Mouse (Mus musculus): ENCODE results near the gene Vmn2r121. TPM values are rescaled to one million over a fixed set of nuclear protein-coding genes. Genes with fewer than 3 reads are reported as not detected.

The Vmn2r121 gene
- polyA plus RNA-seq (2015; fragmentation: Nextera tagmentation; extraction: Ambion mirVana), result not detected in 2 replicates

- no peak within 1 kb of the TSS for H3K9ac ChIP-seq (replicated peaks; ENCODE audit: low read depth, low read length)
- H3K4me2 ChIP-seq (ENCODE audit: low read length), result no peak within 1 kb of the TSS
- H3K4me3 ChIP-seq (replicated peaks; ENCODE audit: low read length), result no peak within 1 kb of the TSS
- ATAC-seq, result no peak
- no peaks in the 10 kb centered on the region for H3K36me3 ChIP-seq (ENCODE audit: control insufficient read depth, insufficient read depth)
- H3K4me1 ChIP-seq (replicated peaks; ENCODE audit: control insufficient read depth, insufficient read depth, low read length), result no peaks in the 10 kb centered on the region
- 70% methylated on average over 5 of the region's 5 CpGs for WGBS
- no peaks in the 10 kb centered on the region for H3K27me3 ChIP-seq (replicated peaks; ENCODE audit: control insufficient read depth, insufficient read depth, low read length)
- no peaks in the 10 kb centered on the region for H3K9me3 ChIP-seq (ENCODE audit: control insufficient read depth, low read length)
- no peak within 1 kb of the TSS for H3K27ac ChIP-seq (ENCODE audit: low read length)
Observed at GRCm38 (mm10) chrX:124135852-124136251, at the start of gene Vmn2r121. Gene Vmn2r121 (minus strand): TSS chrX:124135952.

All from forebrain, embryonic 16.5 days (tissue).